Mouse (Mus musculus) heart, embryonic 14.5 days (tissue): ENCODE measurements around the gene Rab9. TPM values are rescaled to one million over a fixed set of nuclear protein-coding genes. Genes with fewer than 3 reads are reported as not detected.
"Not testable (repeated sequence)": the region's sequence is repeated elsewhere in the genome, so short reads cannot be mapped to it uniquely, and the experiment has no call there.

Source experiments
- ATAC-seq: fragments of 200-750 bp; cut with Nextera tagmentation; 2 replicates; pipeline ENCODE4 v1.8.0; 2017; ENCODE audit warnings: low read depth, moderate TSS enrichment; ENCODE audit not compliant: insufficient number of reproducible peaks, insufficient read depth, low FRiP score
- H3K27ac ChIP-seq, 2 experiments: fragments of 200-500 bp in 1 of 2; fragments of 300-500 bp in 1 of 2; sonication (generic) in 1 of 2; replicated peaks in 1 of 2; 2 replicates each; pipeline ENCODE4 v1.5.1; 2012 to 2014; ENCODE audit warnings: low read depth in 2 of 2, low read length in 2 of 2, control low read depth in 1 of 2, mild to moderate bottlenecking in 1 of 2, mixed read lengths in 1 of 2; ENCODE audit not compliant: control insufficient read depth in 1 of 2, insufficient read depth in 1 of 2
- H3K27me3 ChIP-seq: fragments of 300-500 bp; sonication (generic); 2 replicates; pipeline ENCODE4 v1.6.1; 2014; ENCODE audit warnings: mild to moderate bottlenecking, low read length, control low read depth; ENCODE audit not compliant: control insufficient read depth, insufficient read depth
- H3K36me3 ChIP-seq: fragments of 300-500 bp; sonication (generic); 2 replicates; pipeline ENCODE4 v1.6.1; 2014; ENCODE audit warnings: mild to moderate bottlenecking, control low read depth, low read length, mixed read lengths; ENCODE audit not compliant: control insufficient read depth, insufficient read depth
- H3K4me1 ChIP-seq, 2 experiments: fragments of 200-500 bp in 1 of 2; fragments of 300-500 bp in 1 of 2; sonication (generic) in 1 of 2; 2 replicates each; pipeline ENCODE4 v1.6.1; 2012 to 2014; ENCODE audit warnings: low read length in 2 of 2, control low read depth in 1 of 2, mixed read lengths in 1 of 2; ENCODE audit not compliant: control insufficient read depth in 2 of 2, insufficient read depth in 2 of 2
- H3K4me2 ChIP-seq: fragments of 300-500 bp; sonication (generic); 2 replicates; pipeline ENCODE4 v1.6.1; 2014; ENCODE audit warnings: mild to moderate bottlenecking, low read length
- H3K4me3 ChIP-seq, 2 experiments: fragments of 200-500 bp in 1 of 2; fragments of 300-500 bp in 1 of 2; sonication (generic) in 1 of 2; 2 replicates each; pipeline ENCODE4 v1.5.1; 2012 to 2014; ENCODE audit warnings: low read length in 2 of 2, mild to moderate bottlenecking in 2 of 2, control low read depth in 1 of 2, low read depth in 1 of 2, moderate library complexity in 1 of 2; ENCODE audit not compliant: control insufficient read depth in 1 of 2, insufficient read depth in 1 of 2
- H3K9ac ChIP-seq: fragments of 300-500 bp; sonication (generic); 2 replicates; pipeline ENCODE4 v1.6.1; 2014; ENCODE audit warnings: mild to moderate bottlenecking, low read length
- H3K9me3 ChIP-seq: fragments of 300-500 bp; sonication (generic); 2 replicates; pipeline ENCODE4 v1.6.1; 2016; ENCODE audit warnings: low read length, control low read depth; ENCODE audit not compliant: control insufficient read depth
- WGBS: fragments of 180-500 bp; shearing (Covaris S2); extraction: QIAGEN DNeasy Blood & Tissue Kit; methylation state at CpG from one replicate; pipeline ENCODE4 v1.1.7; 2014; 5-methylcytosine and 5-hydroxymethylcytosine counted together
- polyA plus RNA-seq: library from polyadenylated mRNA; unstranded; fragments of >200 nt; fragmentation: Nextera tagmentation; extraction: Ambion mirVana; gene quantifications from 2 replicates; pipeline ENCODE4 v1.2.1, GENCODE M21; 2014

Rab9 gene
- polyA plus RNA-seq, 1 experiment from 2014 or later = 36.4 TPM

DNA sequence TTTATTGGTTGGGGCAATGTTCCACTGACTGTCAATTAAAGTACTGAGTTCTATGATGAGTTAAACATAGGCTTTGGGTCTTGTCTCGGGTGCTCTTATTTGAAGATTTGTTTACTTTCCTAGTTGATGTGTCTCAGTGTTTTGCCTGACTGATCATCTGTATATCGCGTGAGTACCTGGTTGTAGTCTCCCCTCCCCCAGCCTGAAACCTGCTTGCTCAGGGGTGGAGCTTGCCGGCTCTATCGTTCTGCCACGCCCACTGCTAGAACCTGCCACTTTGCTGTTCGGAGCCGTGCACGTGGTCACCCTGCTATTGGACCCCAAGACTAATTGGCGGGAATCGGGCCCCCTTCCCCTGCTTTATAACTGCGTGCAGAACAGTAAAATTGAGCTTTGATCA is 34.4 kb upstream of the Rab9 start:
- not testable (repeated sequence) for H3K27me3 ChIP-seq, H3K9me3 ChIP-seq, H3K36me3 ChIP-seq, H3K4me1 ChIP-seq, ATAC-seq, H3K9ac ChIP-seq, H3K27ac ChIP-seq, H3K4me3 ChIP-seq
- peak overlapping the region; percentile 40 for H3K4me2 ChIP-seq
- whole genome bisulfite sequencing = 27% methylated on average over 12 of the region's 12 CpGs

- no peak overlapping the region for H3K27ac ChIP-seq
- no peak overlapping the region for H3K4me2 ChIP-seq
- H3K4me1 ChIP-seq = no peaks in the 10 kb centered on the region
- ATAC-seq = no peak
- 83% methylated on average over 4 of the region's 4 CpGs for WGBS
- no peak overlapping the region for H3K9ac ChIP-seq
- H3K36me3 ChIP-seq = no peaks in the 10 kb centered on the region
- no peak overlapping the region for H3K4me3 ChIP-seq
- H3K9me3 ChIP-seq = no peaks in the 10 kb centered on the region
- no peaks in the 10 kb centered on the region for H3K27me3 ChIP-seq
Measured at GRCm38 (mm10) chrX:166512071-166512470, 32.4 kb upstream of the Rab9 start.

DNA sequence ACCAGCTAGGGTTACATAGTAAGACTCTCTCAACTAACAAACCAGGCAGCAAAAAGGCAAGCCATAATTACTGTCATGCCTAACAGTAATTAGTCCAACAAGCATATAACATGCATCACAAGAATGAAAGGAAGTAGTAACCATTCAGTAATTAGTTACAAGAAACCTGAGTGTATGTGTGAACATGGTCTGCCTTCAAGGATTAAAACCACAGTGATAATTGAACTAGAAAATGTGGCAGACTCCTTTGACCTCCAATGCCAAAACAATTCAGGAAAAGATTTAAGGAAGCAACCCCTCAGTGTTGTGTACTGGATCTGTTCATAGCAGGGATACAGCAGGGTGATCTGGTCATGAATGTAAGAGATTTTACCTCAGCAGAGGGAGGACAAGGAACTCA is 31.4 kb upstream of the Rab9 start:
- Histone ChIP-seq H3K27ac (no peak overlapping the region), H3K4me3 (no peak overlapping the region), H3K4me1 (no peaks in the 10 kb centered on the region), H3K4me2 (peak overlapping the region; percentile 56; the same call in 1 of the 2 replicates), H3K9me3 (no peaks in the 10 kb centered on the region), H3K9ac (no peak overlapping the region), H3K27me3 (no peaks in the 10 kb centered on the region), H3K36me3 (no peaks in the 10 kb centered on the region)
- no peak for ATAC-seq

DNA sequence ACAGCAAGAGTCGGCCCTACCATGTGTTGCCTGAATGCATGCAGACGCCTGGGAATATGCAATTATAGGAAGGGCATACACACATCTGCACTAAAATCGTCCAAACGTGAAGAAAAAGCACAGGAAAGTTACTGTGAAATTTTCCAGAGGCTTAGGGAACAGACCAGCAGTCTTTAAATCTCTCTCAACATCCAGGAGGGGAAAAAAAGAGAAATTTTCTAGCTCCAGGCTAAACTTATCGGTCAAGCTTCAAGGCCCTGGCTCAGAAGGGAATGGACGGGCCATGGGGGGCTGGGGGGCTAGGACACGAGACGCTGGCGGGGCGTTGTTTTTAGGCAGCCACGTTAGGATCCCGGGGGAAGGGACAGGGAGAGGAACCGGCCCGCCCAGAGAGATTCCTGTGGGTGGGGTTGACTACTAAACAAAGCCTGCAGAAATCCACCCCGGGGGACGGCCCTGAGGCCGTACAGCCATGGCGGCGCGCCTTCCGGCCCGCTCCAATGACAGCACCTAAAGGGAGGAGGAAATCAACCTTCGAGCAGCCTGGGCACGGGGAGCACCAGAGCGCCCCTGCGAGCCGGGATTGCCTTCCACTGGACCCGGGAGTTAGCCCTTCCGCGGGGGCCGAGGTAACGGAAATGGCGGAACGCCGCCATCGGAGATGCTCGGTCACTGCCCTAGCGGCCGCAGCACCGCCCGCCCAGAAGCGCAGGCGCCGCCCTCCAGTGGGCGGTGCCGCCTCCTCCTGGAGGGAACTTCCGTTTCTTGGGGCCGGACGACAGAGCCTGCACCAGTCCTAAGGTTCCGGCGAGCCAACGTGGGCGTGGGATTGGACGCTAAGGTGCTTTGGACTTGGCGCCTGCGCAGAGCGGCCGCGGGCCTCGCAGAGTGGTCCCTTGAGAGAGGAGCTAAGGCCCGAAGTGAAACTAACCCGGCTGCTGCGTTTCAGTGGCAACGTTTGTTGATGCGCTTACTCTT is 30.4 kb upstream of the Rab9 start:
- Histone ChIP-seq H3K4me1 (no peaks in the 10 kb centered on the region), H3K27me3 (no peaks in the 10 kb centered on the region), H3K9me3 (no peaks in the 10 kb centered on the region), H3K4me2 (peak overlapping the region; percentile 66), H3K27ac (peak overlapping the region; percentile 98 to 100), H3K36me3 (no peaks in the 10 kb centered on the region), H3K4me3 (peak overlapping the region; percentile 56 to 83), H3K9ac (peak overlapping the region; percentile 79)
- WGBS = 19% methylated on average over 65 of the region's 65 CpGs
- ATAC-seq = peak; percentile 98

DNA sequence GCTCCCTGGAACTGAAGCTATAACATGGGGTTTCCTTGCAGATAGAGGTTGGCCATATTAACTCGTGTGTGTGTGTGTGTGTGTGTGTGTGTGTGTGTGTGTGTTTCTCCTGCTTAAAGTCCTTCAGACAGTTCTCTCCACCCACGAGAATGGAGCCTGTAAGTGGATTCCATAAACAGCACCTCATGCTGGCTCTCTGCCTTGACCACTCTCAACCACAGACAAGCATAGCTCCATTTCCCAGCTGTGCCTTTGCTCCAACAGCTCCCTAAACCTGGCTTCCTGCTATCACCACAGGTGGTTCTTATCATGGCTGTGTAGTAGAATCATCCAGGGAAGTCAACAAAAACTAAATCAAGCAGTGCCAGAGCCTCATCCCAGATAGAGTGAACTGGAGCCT is 24.8 kb upstream of the Rab9 start:
- Histone ChIP-seq H3K4me2 (no peak overlapping the region), H3K4me1 (no peaks in the 10 kb centered on the region), H3K4me3 (no peak overlapping the region), H3K27me3 (no peaks in the 10 kb centered on the region), H3K36me3 (no peaks in the 10 kb centered on the region; the same call in 1 of the 2 replicates), H3K27ac (no peak overlapping the region), H3K9me3 (no peaks in the 10 kb centered on the region), H3K9ac (no peak overlapping the region)
- no peak for ATAC-seq
- 53% methylated on average over 2 of the region's 2 CpGs for WGBS

GRCm38 (mm10) chrX:166499496-166500190 is 20.0 kb upstream of the Rab9 start:
- Histone ChIP-seq H3K4me1 (no peaks in the 10 kb centered on the region), H3K27ac (no peak overlapping the region), H3K9ac (no peak overlapping the region), H3K27me3 (no peaks in the 10 kb centered on the region), H3K9me3 (no peaks in the 10 kb centered on the region), H3K4me2 (no peak overlapping the region), H3K36me3 (no peaks in the 10 kb centered on the region; the same call in 1 of the 2 replicates), H3K4me3 (no peak overlapping the region)
- ATAC-seq = no peak
- 69% methylated on average over 1 of the region's 1 CpGs for WGBS

- 45% methylated on average over 4 of the region's 4 CpGs for WGBS
- no peaks in the 10 kb centered on the region; the same call in 1 of the 2 replicates for H3K36me3 ChIP-seq
- H3K4me3 ChIP-seq = no peak overlapping the region
- no peak overlapping the region for H3K27ac ChIP-seq
- H3K27me3 ChIP-seq = no peaks in the 10 kb centered on the region
- H3K4me2 ChIP-seq = no peak overlapping the region
- no peak for ATAC-seq
- H3K4me1 ChIP-seq = no peaks in the 10 kb centered on the region
- H3K9me3 ChIP-seq = no peaks in the 10 kb centered on the region
- H3K9ac ChIP-seq = no peak overlapping the region
Measured at GRCm38 (mm10) chrX:166497771-166498170, 18.1 kb upstream of the Rab9 start.
